In the genomic region with DNA sequence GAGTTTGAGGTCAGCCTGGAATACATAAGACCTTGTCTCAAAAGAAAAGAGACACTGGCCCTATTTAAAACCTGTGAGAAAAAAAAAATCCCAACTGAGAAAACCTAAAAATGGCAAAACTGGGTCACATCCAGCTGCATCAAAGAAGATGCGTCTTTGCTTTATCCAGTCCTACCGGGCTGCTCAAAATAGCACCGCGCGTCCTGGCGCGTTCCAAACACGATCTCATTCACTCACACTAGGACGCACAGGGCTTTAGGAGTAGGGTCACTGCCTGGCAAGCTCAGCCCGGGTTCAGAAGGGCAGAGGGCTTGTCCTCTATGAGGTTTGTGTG, we compare ENCODE assay signal across 9 mouse cellular contexts. TPM values are rescaled to one million over a fixed set of nuclear protein-coding genes. Genes with fewer than 3 reads are reported as not detected.
DNase-seq lines count a peak whose midpoint lies in the region; ATAC-seq and TF ChIP-seq lines count a peak whose summit lies in the region.
"Had no signal": no experiment of that assay in that cellular context is flagged by ENCODE, and none has a peak within 500 bp of the region (broad histone marks: within the 10 kb centered on the region; RNA-seq: fewer than 3 reads in every experiment).

No protein-coding gene starts in this region.

- H3K9me3 ChIP-seq in liver, embryonic 14.5 days (ENCODE audit: control insufficient read depth, low read length): no peaks in the 10 kb centered on the region
- H3K9me3 ChIP-seq in kidney, embryonic 16.5 days (ENCODE audit: low read length): no peaks in the 10 kb centered on the region

- no peak for ATAC-seq in liver, embryonic 14.5 days (ENCODE audit: insufficient read depth)
- ATAC-seq in kidney, embryonic 16.5 days (ENCODE audit: low FRiP score, low TSS enrichment): no peak

- H3K4me2 ChIP-seq in liver, embryonic 14.5 days (ENCODE audit: low read depth): peak overlapping the region; percentile 42; the same call in 1 of the 2 replicates
- H3K4me2 ChIP-seq in kidney, embryonic 16.5 days (replicated peaks; ENCODE audit: low read depth, low read length): no peak overlapping the region

- H3K27ac ChIP-seq in liver, embryonic 14.5 days: no peak overlapping the region
- no peak overlapping the region; the same call in 1 of the 2 replicates for H3K27ac ChIP-seq in kidney, embryonic 16.5 days (ENCODE audit: low read length)
- H3K27ac ChIP-seq: macrophage had no signal

- no peaks in the 10 kb centered on the region for H3K27me3 ChIP-seq in liver, embryonic 14.5 days (ENCODE audit: control insufficient read depth, insufficient read depth, low read length)
- H3K27me3 ChIP-seq in kidney, embryonic 16.5 days (ENCODE audit: insufficient read depth, low read length): no peaks in the 10 kb centered on the region

- H3K4me1 ChIP-seq in liver, embryonic 14.5 days (replicated peaks; ENCODE audit: control insufficient read depth in 2 of 2, insufficient read depth in 2 of 2, low read length in 1 of 2): peaks cover 13 to 30% of the 10 kb centered on the region in 2 experiments
- peaks cover 13% of the 10 kb centered on the region for H3K4me1 ChIP-seq in kidney, embryonic 16.5 days (ENCODE audit: insufficient read depth, low read length)

- no peak overlapping the region for H3K9ac ChIP-seq in liver, embryonic 14.5 days (replicated peaks)
- H3K9ac ChIP-seq in kidney, embryonic 16.5 days (replicated peaks; ENCODE audit: low read length): no peak overlapping the region

- DNase-seq in cerebellum, adult 11 months: peak; percentile 39
- no peak for DNase-seq in cerebellum, adult 9-10 months
- peak; percentile 81 for DNase-seq in thymus, postnatal 0 days (ENCODE audit: low spot score)
- DNase-seq in thymus, adult 18-20 months: no peak
- DNase-seq in liver, embryonic 14.5 days (ENCODE audit: low read depth in 3 of 3, low spot score in 3 of 3): no peak
- DNase-seq in right cerebral cortex, postnatal 25 days: peak; percentile 44
- no peak for DNase-seq in urinary bladder, postnatal 10 days (ENCODE audit: low spot score)

- TF ChIP-seq CTCF in liver, embryonic 14.5 days (IDR thresholded peaks at IDR 0.05; ENCODE audit: low read depth): no peak

- H3K36me3 ChIP-seq in liver, embryonic 14.5 days (replicated peaks; ENCODE audit: control insufficient read depth, insufficient read depth, low read depth): no peaks in the 10 kb centered on the region
- no peaks in the 10 kb centered on the region for H3K36me3 ChIP-seq in kidney, embryonic 16.5 days (ENCODE audit: insufficient read depth, low read length)

- H3K4me3 ChIP-seq in liver, embryonic 14.5 days (ENCODE audit: insufficient read depth in 1 of 2, low read depth in 2 of 2, low read length in 2 of 2): no peak overlapping the region
- no peak overlapping the region for H3K4me3 ChIP-seq in kidney, embryonic 16.5 days (ENCODE audit: low read length)

- no peak for TF ChIP-seq EP300 in liver, embryonic 14.5 days (IDR thresholded peaks at IDR 0.05; ENCODE audit: low read depth)

- WGBS in liver, embryonic 14.5 days (ENCODE audit: insufficient replicate concordance): 59% methylated on average over 10 of the region's 10 CpGs
- 75% methylated on average over 10 of the region's 10 CpGs for WGBS in kidney, embryonic 16.5 days

RNA-seq across cellular contexts. Expression of gene P2rx7, which starts 9.4 kb away (rescaled TPM):
- 8.2 and 8.8 TPM in 2 replicates for polyA plus RNA-seq in thymus, postnatal 0 days (2015; fragmentation: Nextera tagmentation; extraction: Ambion mirVana)
- 0.83 and 1.7 TPM in 2 replicates for polyA plus RNA-seq in liver, embryonic 14.5 days (2012; rRNA removed)
- 0.83 and 0.99 TPM in 2 replicates for polyA plus RNA-seq in liver, embryonic 14.5 days (2014; fragmentation: Nextera tagmentation; extraction: Ambion mirVana)
- 1.3 and 1.5 TPM in 2 replicates for polyA plus RNA-seq in kidney, embryonic 16.5 days (2015; fragmentation: Nextera tagmentation; extraction: Ambion mirVana)

RNA-seq across cellular contexts. Expression of gene Ift81, which starts 38.8 kb away (rescaled TPM):
- polyA plus RNA-seq in thymus, postnatal 0 days (2015; fragmentation: Nextera tagmentation; extraction: Ambion mirVana): 10.9 and 12.5 TPM in 2 replicates
- 0.68 and 0.93 TPM in 2 replicates for polyA plus RNA-seq in liver, embryonic 14.5 days (2012; rRNA removed)
- polyA plus RNA-seq in liver, embryonic 14.5 days (2014; fragmentation: Nextera tagmentation; extraction: Ambion mirVana): 2.0 and 2.2 TPM in 2 replicates
- polyA plus RNA-seq in kidney, embryonic 16.5 days (2015; fragmentation: Nextera tagmentation; extraction: Ambion mirVana): 33.3 and 39.6 TPM in 2 replicates

RNA-seq across cellular contexts. Expression of gene P2rx4, which starts 54.3 kb away (rescaled TPM):
- 22.5 and 26.7 TPM in 2 replicates for polyA plus RNA-seq in thymus, postnatal 0 days (2015; fragmentation: Nextera tagmentation; extraction: Ambion mirVana)
- 10.3 and 12.2 TPM in 2 replicates for polyA plus RNA-seq in liver, embryonic 14.5 days (2012; rRNA removed)
- polyA plus RNA-seq in liver, embryonic 14.5 days (2014; fragmentation: Nextera tagmentation; extraction: Ambion mirVana): 19.9 and 20.7 TPM in 2 replicates
- 25.0 and 26.1 TPM in 2 replicates for polyA plus RNA-seq in kidney, embryonic 16.5 days (2015; fragmentation: Nextera tagmentation; extraction: Ambion mirVana)

Comparison
In these comparisons a context has a peak if more than half of its experiments do, and no peak if none do; other contexts are left out.
1. DNase-seq: peak in cerebellum, adult 11 months (single experiment), thymus, postnatal 0 days (single experiment) and right cerebral cortex, postnatal 25 days (single experiment); none in cerebellum, adult 9-10 months (single experiment), thymus, adult 18-20 months (0 of 2), liver, embryonic 14.5 days (0 of 3) and urinary bladder, postnatal 10 days (single experiment).